Mouse (Mus musculus) lung, postnatal 0 days (tissue): ENCODE results near the gene Slc22a8. TPM values are rescaled to one million over a fixed set of nuclear protein-coding genes. Genes with fewer than 3 reads are reported as not detected.

Source experiments
- ATAC-seq: fragments of 200-750 bp; cut with Nextera tagmentation; 2 replicates; pipeline ENCODE4 v1.8.0; 2017; ENCODE audit warnings: moderate library complexity
- DNase-seq: peaks from one replicate; pipeline ENCODE4 v3.0.0-alpha.2; 2016; ENCODE audit warnings: low spot score
- H3K27ac ChIP-seq: fragments of 300-500 bp; sonication (generic); 2 replicates; pipeline ENCODE4 v1.5.1; 2014; ENCODE audit warnings: antibody characterized with exemption, mild to moderate bottlenecking, low read length, mixed read lengths
- H3K27me3 ChIP-seq: fragments of 300-500 bp; sonication (generic); replicated peaks from 2 replicates; pipeline ENCODE4 v1.6.1; 2014; ENCODE audit warnings: low read length, mixed read lengths; ENCODE audit not compliant: insufficient read depth
- H3K36me3 ChIP-seq: fragments of 300-500 bp; sonication (generic); 2 replicates; pipeline ENCODE4 v1.6.1; 2014; ENCODE audit warnings: low read length, mixed read lengths; ENCODE audit not compliant: insufficient read depth
- H3K4me1 ChIP-seq: fragments of 300-500 bp; sonication (generic); 2 replicates; pipeline ENCODE4 v1.6.1; 2014; ENCODE audit warnings: antibody characterized with exemption, low read depth, low read length, mixed read lengths; ENCODE audit not compliant: insufficient read depth
- H3K4me2 ChIP-seq: fragments of 300-500 bp; sonication (generic); replicated peaks from 2 replicates; pipeline ENCODE4 v1.6.1; 2014; ENCODE audit warnings: low read depth, mild to moderate bottlenecking, low read length, moderate library complexity, mixed read lengths
- H3K4me3 ChIP-seq: fragments of 300-500 bp; sonication (generic); 2 replicates; pipeline ENCODE4 v1.5.1; 2014; ENCODE audit warnings: low read depth, low read length
- H3K9ac ChIP-seq: fragments of 300-500 bp; sonication (generic); replicated peaks from 2 replicates; pipeline ENCODE4 v1.6.1; 2014; ENCODE audit warnings: low read depth, mild to moderate bottlenecking
- H3K9me3 ChIP-seq: fragments of 300-500 bp; sonication (generic); 2 replicates; pipeline ENCODE4 v1.6.1; 2016; ENCODE audit warnings: low read length, mixed read lengths
- CTCF ChIP-seq: IDR thresholded peaks from 2 replicates; pipeline ENCODE4 v1.5.1; 2016; ENCODE audit warnings: antibody characterized with exemption, mild to moderate bottlenecking
- EP300 ChIP-seq: IDR thresholded peaks from 2 replicates; pipeline ENCODE4 v1.6.1; 2016; ENCODE audit warnings: antibody characterized with exemption, mild to moderate bottlenecking, control low read depth
- WGBS: fragments of 180-500 bp; shearing (Covaris S2); extraction: QIAGEN DNeasy Blood & Tissue Kit; methylation state at CpG from one replicate; pipeline ENCODE4 v1.1.7; 2014; 5-methylcytosine and 5-hydroxymethylcytosine counted together
- polyA plus RNA-seq: library from polyadenylated mRNA; unstranded; fragments of >200 nt; fragmentation: Nextera tagmentation; extraction: Ambion mirVana; gene quantifications from 2 replicates; pipeline ENCODE4 v1.2.1, GENCODE M21; 2015

Gene Slc22a8
- polyA plus RNA-seq, 1 experiment from 2014 or later, result 0.20 TPM

- H3K9ac ChIP-seq, result peak overlapping the region; percentile 19; the same call in 1 of the 2 replicates
- peak; percentile 40 for ATAC-seq
- peak; percentile 80 for DNase-seq
- H3K4me2 ChIP-seq, result peak overlapping the region; percentile 62
- WGBS, result 4% methylated on average over 24 of the region's 24 CpGs
- no peaks in the 10 kb centered on the region for H3K27me3 ChIP-seq
- peak overlapping the region; percentile 28 for H3K4me3 ChIP-seq
- H3K27ac ChIP-seq, result no peak overlapping the region
- TF ChIP-seq EP300, result no peak
- TF ChIP-seq CTCF, result peak; percentile 100
- H3K36me3 ChIP-seq, result no peaks in the 10 kb centered on the region
- H3K4me1 ChIP-seq, result no peaks in the 10 kb centered on the region
- no peaks in the 10 kb centered on the region for H3K9me3 ChIP-seq
Observed at GRCm38 (mm10) chr19:8578293-8578969, 12.6 kb upstream of the Slc22a8 start.

GRCm38 (mm10) chr19:8578970-8579342 lies 12.1 kb upstream of the Slc22a8 start:
- no peak for ATAC-seq
- H3K9ac ChIP-seq, result no peak overlapping the region
- no peaks in the 10 kb centered on the region for H3K9me3 ChIP-seq
- no peaks in the 10 kb centered on the region for H3K4me1 ChIP-seq
- H3K27ac ChIP-seq, result no peak overlapping the region
- WGBS, result 35% methylated on average over 2 of the region's 2 CpGs
- H3K27me3 ChIP-seq, result no peaks in the 10 kb centered on the region
- DNase-seq, result no peak
- TF ChIP-seq EP300 (no peak), CTCF (no peak)
- H3K4me3 ChIP-seq, result no peak overlapping the region
- H3K4me2 ChIP-seq, result peak overlapping the region; percentile 62
- H3K36me3 ChIP-seq, result no peaks in the 10 kb centered on the region

GRCm38 (mm10) chr19:8585298-8585697 lies 5.8 kb upstream of the Slc22a8 start:
- no peaks in the 10 kb centered on the region for H3K4me1 ChIP-seq
- 49% methylated on average over 3 of the region's 3 CpGs for WGBS
- no peaks in the 10 kb centered on the region for H3K36me3 ChIP-seq
- no peak overlapping the region for H3K4me3 ChIP-seq
- ATAC-seq, result no peak
- no peak overlapping the region for H3K9ac ChIP-seq
- H3K9me3 ChIP-seq, result no peaks in the 10 kb centered on the region
- no peak for TF ChIP-seq EP300
- TF ChIP-seq CTCF, result no peak
- no peak overlapping the region for H3K4me2 ChIP-seq
- no peaks in the 10 kb centered on the region for H3K27me3 ChIP-seq
- H3K27ac ChIP-seq, result no peak overlapping the region
- no peak for DNase-seq

GRCm38 (mm10) chr19:8585899-8586298 lies 5.2 kb upstream of the Slc22a8 start:
- no peak overlapping the region for H3K27ac ChIP-seq
- no peak overlapping the region for H3K4me3 ChIP-seq
- H3K36me3 ChIP-seq, result no peaks in the 10 kb centered on the region
- H3K27me3 ChIP-seq, result no peaks in the 10 kb centered on the region
- no peak for TF ChIP-seq EP300
- no peak for TF ChIP-seq CTCF
- no peak overlapping the region for H3K4me2 ChIP-seq
- H3K4me1 ChIP-seq, result no peaks in the 10 kb centered on the region
- DNase-seq (no peak), ATAC-seq (no peak)
- 82% methylated on average over 2 of the region's 2 CpGs for WGBS
- no peaks in the 10 kb centered on the region for H3K9me3 ChIP-seq
- no peak overlapping the region for H3K9ac ChIP-seq

- H3K9ac ChIP-seq, result no peak overlapping the region
- 31% methylated on average over 3 of the region's 3 CpGs for WGBS
- ATAC-seq (no peak), DNase-seq (no peak)
- no peaks in the 10 kb centered on the region for H3K4me1 ChIP-seq
- H3K4me2 ChIP-seq, result no peak overlapping the region
- no peak overlapping the region for H3K27ac ChIP-seq
- H3K9me3 ChIP-seq, result no peaks in the 10 kb centered on the region
- TF ChIP-seq EP300 (no peak), CTCF (no peak)
- H3K36me3 ChIP-seq, result no peaks in the 10 kb centered on the region
- H3K27me3 ChIP-seq, result no peaks in the 10 kb centered on the region
- no peak overlapping the region for H3K4me3 ChIP-seq
Observed at GRCm38 (mm10) chr19:8586350-8586749, 4.7 kb upstream of the Slc22a8 start.

GRCm38 (mm10) chr19:8587315-8587714 lies 3.7 kb upstream of the Slc22a8 start:
- Histone ChIP-seq H3K9ac (no peak overlapping the region), H3K4me2 (no peak overlapping the region), H3K36me3 (no peaks in the 10 kb centered on the region), H3K27ac (no peak overlapping the region), H3K27me3 (no peaks in the 10 kb centered on the region), H3K9me3 (no peaks in the 10 kb centered on the region), H3K4me3 (no peak overlapping the region), H3K4me1 (no peaks in the 10 kb centered on the region)
- no peak for ATAC-seq
- DNase-seq, result no peak
- TF ChIP-seq CTCF, result peak; percentile 29
- no peak for TF ChIP-seq EP300
- WGBS, result 56% methylated on average over 1 of the region's 1 CpGs

GRCm38 (mm10) chr19:8592155-8592554 lies 1.1 kb downstream of the Slc22a8 start:
- H3K4me1 ChIP-seq, result no peaks in the 10 kb centered on the region
- no peak overlapping the region for H3K4me3 ChIP-seq
- no peak overlapping the region for H3K4me2 ChIP-seq
- no peak overlapping the region for H3K27ac ChIP-seq
- H3K9ac ChIP-seq, result no peak overlapping the region
- no peaks in the 10 kb centered on the region for H3K36me3 ChIP-seq
- H3K27me3 ChIP-seq, result no peaks in the 10 kb centered on the region
- no peak for TF ChIP-seq CTCF
- TF ChIP-seq EP300, result no peak
- WGBS, result 50% methylated on average over 2 of the region's 2 CpGs
- ATAC-seq (no peak), DNase-seq (peak; percentile 25)
- no peaks in the 10 kb centered on the region for H3K9me3 ChIP-seq
